Mouse (Mus musculus) spleen, postnatal 36 days (tissue): ENCODE measurements around the gene Alg1.
A peak's percentile ranks its signal among the peaks of the same experiment; 100 is the strongest.

Source experiments
- DNase-seq, 2 experiments: peaks; one replicate each; pipeline ENCODE4 v3.0.0; 2022; ENCODE audit warnings: low spot score in 2 of 2, mixed read lengths in 1 of 2

Gene Alg1

DNA sequence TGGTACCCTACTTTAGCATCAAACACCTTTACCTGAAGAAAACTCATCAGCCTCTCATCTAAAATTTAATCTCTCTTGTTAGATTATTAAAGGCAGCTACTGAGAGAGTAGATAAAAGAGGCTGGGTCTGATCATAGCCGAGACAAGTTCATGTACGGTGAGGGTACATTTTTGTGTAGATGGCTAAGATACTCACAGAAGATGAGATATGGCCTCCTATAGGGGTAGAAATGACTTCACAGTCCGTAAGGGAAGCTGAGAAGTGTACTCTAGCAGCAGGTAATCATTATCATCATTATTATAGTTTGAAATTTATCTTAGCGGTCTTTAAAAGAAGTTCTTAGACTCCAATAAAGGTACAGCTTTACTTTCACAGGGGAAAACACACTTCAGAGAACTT is 439 bp upstream of the Alg1 start:
- no peak for DNase-seq

DNA sequence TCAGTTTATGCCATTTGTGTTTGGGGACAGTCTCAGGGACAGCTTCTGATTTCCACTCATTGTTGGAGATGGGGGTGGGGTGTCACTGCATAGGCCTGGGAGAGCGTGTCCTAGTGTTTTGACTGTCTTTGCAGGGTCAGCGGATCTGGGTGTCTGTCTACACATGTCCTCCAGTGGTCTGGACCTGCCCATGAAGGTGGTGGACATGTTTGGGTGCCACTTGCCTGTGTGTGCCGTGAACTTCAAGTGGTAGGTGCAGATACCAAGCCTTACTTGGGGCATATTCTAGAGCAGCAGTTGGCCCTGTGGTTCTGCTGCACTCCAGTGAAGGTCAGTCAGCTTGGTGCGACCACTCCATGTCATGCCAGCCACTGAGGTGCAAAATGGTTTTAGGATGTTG is 8.9 kb downstream of the Alg1 start:
- no peak for DNase-seq

DNA sequence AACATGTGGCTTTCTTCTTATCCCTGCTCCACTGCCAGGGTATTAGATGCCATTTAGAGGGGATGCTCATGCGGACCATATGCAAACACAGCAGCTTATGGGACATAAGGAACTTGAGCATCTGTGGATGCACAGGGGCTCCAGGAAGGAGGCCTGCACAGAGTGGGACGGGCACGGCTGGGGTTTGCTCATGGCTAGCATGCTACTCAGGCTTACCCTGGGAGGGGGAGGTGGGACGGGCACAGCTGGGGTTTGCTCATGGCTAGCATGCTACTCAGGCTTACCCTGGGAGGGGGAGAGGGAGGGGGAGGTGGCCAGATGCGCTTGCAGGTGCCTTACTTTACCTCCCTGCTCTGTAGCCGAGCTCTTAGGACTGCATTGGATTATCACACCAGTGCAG is 9.5 kb downstream of the Alg1 start:
- DNase-seq: no peak

GRCm38 (mm10) chr16:5244411-5244810 is 11.0 kb downstream of the Alg1 start:
- peak; percentile 53 for DNase-seq

GRCm38 (mm10) chr16:5250891-5251290 is 17.5 kb downstream of the Alg1 start:
- DNase-seq: no peak

DNA sequence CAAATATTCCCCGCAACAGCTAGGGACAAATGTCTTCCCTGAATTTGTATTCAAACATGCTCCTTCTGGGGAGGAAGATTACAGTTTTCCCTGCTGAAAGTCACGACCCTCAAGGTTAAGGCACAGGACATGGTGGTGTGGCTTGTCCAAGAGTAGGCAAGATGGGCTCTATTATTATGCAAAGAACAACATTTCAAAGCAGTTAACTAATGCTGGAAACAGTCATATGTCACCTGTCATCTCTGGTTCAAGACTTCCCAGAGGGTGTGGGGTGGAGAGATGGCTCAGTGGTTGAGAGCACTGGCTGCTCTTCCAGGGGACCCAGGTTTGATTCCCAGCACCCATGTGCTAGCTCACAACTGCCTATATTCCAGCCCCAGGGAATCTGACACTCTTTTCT is 18.8 kb downstream of the Alg1 start:
- DNase-seq: no peak

GRCm38 (mm10) chr16:5254346-5255025 is 21.1 kb downstream of the Alg1 start:
- peak; percentile 83 for DNase-seq

- peak in 1 of 2 experiments; percentile 17 for DNase-seq
Observed at GRCm38 (mm10) chr16:5255081-5255740, 21.8 kb downstream of the Alg1 start.

DNA sequence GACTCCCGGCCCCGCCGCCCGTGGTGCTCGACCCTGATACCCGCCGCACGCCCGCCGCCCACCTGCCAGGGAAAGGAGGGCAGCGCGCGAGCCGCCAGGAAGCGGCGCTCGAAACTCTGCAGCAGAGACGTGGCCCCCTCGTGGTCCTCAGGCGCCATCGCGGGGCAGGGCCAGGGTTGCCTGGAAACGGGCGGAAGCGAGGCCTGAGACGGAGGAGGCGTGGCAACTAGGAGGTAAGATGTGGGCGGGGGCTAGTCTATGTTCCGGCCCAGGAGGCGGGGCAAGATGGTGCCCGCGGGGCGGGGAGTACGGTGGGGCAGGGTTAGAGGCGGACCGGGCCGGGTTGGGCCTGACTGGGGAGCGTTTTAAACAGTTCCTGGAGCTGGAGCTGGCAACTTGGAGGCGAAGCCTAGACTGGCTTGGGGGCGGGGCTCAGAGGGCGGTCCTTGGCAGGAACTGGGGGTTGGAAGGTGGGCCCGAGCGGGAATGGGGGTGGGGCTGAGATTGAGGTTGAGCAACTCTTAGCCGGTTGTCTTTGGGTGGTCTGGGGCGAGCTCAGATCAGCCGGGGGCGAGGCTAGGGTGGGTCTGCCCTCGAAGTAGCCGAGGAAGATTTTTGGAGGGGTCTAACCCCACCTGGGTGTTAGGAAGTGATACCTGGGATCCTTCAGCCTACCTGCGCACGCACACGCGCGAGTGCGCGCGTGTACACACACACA is 22.5 kb downstream of the Alg1 start, which contains the start of gene Eef2kmt:
TSS of gene Eef2kmt (minus strand) at position 205 of the 718 bp plus-strand sequence.
- DNase-seq: peak; percentile 98

GRCm38 (mm10) chr16:5263156-5263555 is 29.7 kb downstream of the Alg1 start:
- no peak for DNase-seq

DNA sequence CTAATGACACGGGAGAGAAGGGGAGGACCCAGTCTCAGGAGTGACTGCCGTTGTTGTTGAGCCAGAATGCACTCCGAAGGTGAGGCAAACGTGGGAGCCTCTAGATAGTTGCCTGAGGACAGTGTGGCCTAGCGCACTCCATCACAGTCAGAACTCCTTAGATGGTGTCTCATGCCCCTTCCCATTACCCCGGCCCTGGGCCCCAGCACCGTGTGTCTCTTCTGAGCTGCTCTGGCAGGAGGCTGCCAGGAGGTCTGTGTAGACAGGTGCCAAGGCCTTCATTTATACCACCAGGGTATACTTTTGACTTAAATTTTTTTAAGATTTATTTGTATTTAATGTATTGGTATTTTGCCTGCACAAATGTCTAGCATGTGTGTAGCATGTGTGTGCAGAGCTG is 30.5 kb downstream of the Alg1 start:
- DNase-seq: no peak

- no peak for DNase-seq
Observed at GRCm38 (mm10) chr16:5271411-5272035, 38.1 kb downstream of the Alg1 start.

- no peak for DNase-seq
Observed at GRCm38 (mm10) chr16:5272371-5272770, 39.0 kb downstream of the Alg1 start.

GRCm38 (mm10) chr16:5279571-5280222 is 46.3 kb downstream of the Alg1 start:
- no peak for DNase-seq

DNA sequence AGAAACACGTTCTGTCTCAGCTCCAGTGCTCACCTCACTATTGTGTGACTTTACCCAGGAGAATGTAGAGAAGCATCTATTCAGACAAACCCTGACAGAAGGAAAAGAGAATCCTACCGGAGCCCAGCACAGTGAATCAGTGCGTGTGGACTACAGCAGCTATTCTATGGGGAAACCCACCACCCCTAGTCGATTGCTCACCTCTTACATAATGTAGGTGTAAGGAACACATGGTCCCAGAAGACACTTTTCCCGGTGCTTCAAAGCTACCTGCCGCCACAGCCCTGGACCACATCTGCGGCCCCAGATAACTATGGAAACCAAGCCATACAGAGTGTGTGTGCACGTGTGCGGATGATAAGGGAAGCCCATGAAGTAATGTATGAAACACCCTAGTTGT is 49.3 kb downstream of the Alg1 start:
- no peak for DNase-seq

GRCm38 (mm10) chr16:5285376-5285775 is 52.0 kb downstream of the Alg1 start:
- no peak for DNase-seq
